Mouse (Mus musculus) CD4-positive, CD25-positive, alpha-beta regulatory T cell, adult 4 months (primary cell): Measurements from ENCODE around the gene Slc25a5. TPM values are rescaled to one million over a fixed set of nuclear protein-coding genes. Genes with fewer than 3 reads are reported as not detected.
"Not testable (repeated sequence)": the region's sequence is repeated elsewhere in the genome, so short reads cannot be mapped to it uniquely, and the experiment has no call there.

Source experiments
- ATAC-seq: one replicate; pipeline ENCODE4 v1.8.0; 2017
- polyA plus RNA-seq, 2 experiments: library from polyadenylated mRNA; unstranded; fragments of 100-300 nt; shearing (Covaris generic); gene quantifications; one replicate each; pipeline ENCODE4 v1.2.1; 2017

The Slc25a5 gene
- polyA plus RNA-seq: 1,000 to 10,000 TPM; 1,213 to 1,312 TPM

- ATAC-seq: peak; percentile 92
Observed at GRCm38 (mm10) chrX:36795424-36796162, at the start of gene Slc25a5. Gene Slc25a5, plus strand, starts transcription at chrX:36795651.

- no peak for ATAC-seq
Observed at GRCm38 (mm10) chrX:36746789-36747188, 48.7 kb upstream of the Slc25a5 start.

GRCm38 (mm10) chrX:36748573-36748972, 46.9 kb upstream of the Slc25a5 start:
- no peak for ATAC-seq

- ATAC-seq: no peak
Observed at GRCm38 (mm10) chrX:36749281-36749785, 46.1 kb upstream of the Slc25a5 start.

GRCm38 (mm10) chrX:36750591-36750990, 44.9 kb upstream of the Slc25a5 start:
- no peak for ATAC-seq

- no peak for ATAC-seq
Observed at GRCm38 (mm10) chrX:36752586-36752985, 42.9 kb upstream of the Slc25a5 start.

- ATAC-seq: peak; percentile 78
Observed at GRCm38 (mm10) chrX:36757796-36758472, 37.5 kb upstream of the Slc25a5 start.

GRCm38 (mm10) chrX:36758566-36758965, 36.9 kb upstream of the Slc25a5 start:
- ATAC-seq: no peak

- ATAC-seq: peak; percentile 61
Observed at GRCm38 (mm10) chrX:36760946-36761635, 34.4 kb upstream of the Slc25a5 start.

GRCm38 (mm10) chrX:36762289-36762688, 33.2 kb upstream of the Slc25a5 start:
- no peak for ATAC-seq

GRCm38 (mm10) chrX:36762894-36763293, 32.6 kb upstream of the Slc25a5 start:
- ATAC-seq: no peak

- ATAC-seq: no peak
Observed at GRCm38 (mm10) chrX:36763298-36763933, 32.0 kb upstream of the Slc25a5 start.

GRCm38 (mm10) chrX:36763934-36764317, 31.5 kb upstream of the Slc25a5 start:
- no peak for ATAC-seq

GRCm38 (mm10) chrX:36767386-36767785, 28.1 kb upstream of the Slc25a5 start:
- ATAC-seq: no peak

- no peak for ATAC-seq
Observed at GRCm38 (mm10) chrX:36772591-36772990, 22.9 kb upstream of the Slc25a5 start.

- no peak for ATAC-seq
Observed at GRCm38 (mm10) chrX:36775520-36775919, 19.9 kb upstream of the Slc25a5 start.

- no peak for ATAC-seq
Observed at GRCm38 (mm10) chrX:36777694-36778093, 17.8 kb upstream of the Slc25a5 start.

- no peak for ATAC-seq
Observed at GRCm38 (mm10) chrX:36789360-36789759, 6.1 kb upstream of the Slc25a5 start.

GRCm38 (mm10) chrX:36794571-36794970, 880 bp upstream of the Slc25a5 start:
- no peak for ATAC-seq

- ATAC-seq: peak; percentile 66
Observed at GRCm38 (mm10) chrX:36796163-36796581, 721 bp downstream of the Slc25a5 start.

- not testable (repeated sequence) for ATAC-seq
Observed at GRCm38 (mm10) chrX:36796734-36797133, 1.3 kb downstream of the Slc25a5 start.

GRCm38 (mm10) chrX:36799131-36799879, 3.9 kb downstream of the Slc25a5 start:
- no peak for ATAC-seq
